ENCODE assay signal across 7 mouse cellular contexts in the genomic region with DNA sequence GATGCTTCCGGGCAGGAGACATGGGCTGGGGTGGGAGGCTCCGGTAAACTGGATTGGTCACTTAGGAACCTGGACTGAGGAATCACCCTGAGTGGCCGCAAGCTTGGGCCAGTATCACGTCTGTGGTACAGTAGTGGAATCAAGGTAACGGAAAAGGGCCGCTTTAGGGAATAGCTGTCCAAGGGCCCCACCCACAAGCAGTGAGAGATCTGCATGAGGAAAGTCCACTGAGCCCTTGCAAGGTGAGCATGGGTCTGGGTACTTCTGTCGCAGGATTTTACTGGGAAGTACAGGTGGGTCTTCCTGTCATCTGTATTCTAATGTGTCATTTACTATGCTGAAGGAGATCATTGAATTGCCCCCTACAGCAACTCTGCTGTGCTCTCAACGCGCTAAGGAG. TPM values are rescaled to one million over a fixed set of nuclear protein-coding genes. Genes with fewer than 3 reads are reported as not detected.
DNase-seq lines count a peak whose midpoint lies in the region; ATAC-seq lines count a peak whose summit lies in the region.

No protein-coding gene starts in this region.

- no peaks in the 10 kb centered on the region for H3K9me3 ChIP-seq in liver, embryonic 11.5 days (ENCODE audit: control insufficient read depth, low read length)
- H3K9me3 ChIP-seq in forebrain, embryonic 13.5 days (replicated peaks), result no peaks in the 10 kb centered on the region
- H3K9me3 ChIP-seq in limb, embryonic 13.5 days, result no peaks in the 10 kb centered on the region
- H3K9me3 ChIP-seq in stomach, embryonic 14.5 days (ENCODE audit: control insufficient read depth, low read depth, low read length), result no peaks in the 10 kb centered on the region

- ATAC-seq in liver, embryonic 11.5 days (replicated peaks; ENCODE audit: low FRiP score), result no peak
- 0 out of 2 replicates have a peak, but pooled peaks have one; percentile 13 for ATAC-seq in forebrain, embryonic 13.5 days
- ATAC-seq in limb, embryonic 13.5 days (ENCODE audit: low FRiP score, low read depth), result no peak
- no peak for ATAC-seq in stomach, embryonic 14.5 days (ENCODE audit: insufficient number of reproducible peaks, insufficient read depth, low FRiP score, low read depth)
- no peak for ATAC-seq in megakaryocyte progenitor cell, adult 5-6 weeks (replicated peaks; ENCODE audit: poor library complexity)

- H3K27me3 ChIP-seq in liver, embryonic 11.5 days (replicated peaks; ENCODE audit: control insufficient read depth, insufficient read depth, low read length), result peaks cover 23% of the 10 kb centered on the region
- peaks cover 10% of the 10 kb centered on the region; the same call in 1 of the 2 replicates for H3K27me3 ChIP-seq in forebrain, embryonic 13.5 days
- no peaks in the 10 kb centered on the region for H3K27me3 ChIP-seq in limb, embryonic 13.5 days
- no peaks in the 10 kb centered on the region for H3K27me3 ChIP-seq in stomach, embryonic 14.5 days (ENCODE audit: control insufficient read depth, insufficient read depth, low read length)

- no peak for DNase-seq in liver, embryonic 11.5 days (ENCODE audit: low spot score)
- no peak for DNase-seq in liver
- no peak for DNase-seq in adipocyte (ENCODE audit: low spot score)

- H3K9ac ChIP-seq in liver, embryonic 11.5 days (ENCODE audit: low read depth, low read length), result no peak overlapping the region
- no peak overlapping the region; the same call in 1 of the 2 replicates for H3K9ac ChIP-seq in forebrain, embryonic 13.5 days
- H3K9ac ChIP-seq in limb, embryonic 13.5 days, result peak overlapping the region; percentile 84
- H3K9ac ChIP-seq in stomach, embryonic 14.5 days (replicated peaks; ENCODE audit: low read depth, low read length), result peak overlapping the region; percentile 55; the same call in 1 of the 2 replicates

- peak overlapping the region; percentile 99 for H3K4me2 ChIP-seq in liver, embryonic 11.5 days
- peak overlapping the region; percentile 99 for H3K4me2 ChIP-seq in forebrain, embryonic 13.5 days
- H3K4me2 ChIP-seq in limb, embryonic 13.5 days (replicated peaks), result peak overlapping the region; percentile 94
- H3K4me2 ChIP-seq in stomach, embryonic 14.5 days (replicated peaks; ENCODE audit: low read depth, low read length), result peak overlapping the region; percentile 99

- no peaks in the 10 kb centered on the region for H3K36me3 ChIP-seq in liver, embryonic 11.5 days (ENCODE audit: control insufficient read depth, insufficient read depth, low read length)
- no peaks in the 10 kb centered on the region for H3K36me3 ChIP-seq in forebrain, embryonic 13.5 days (ENCODE audit: poor library complexity, severe bottlenecking)
- no peaks in the 10 kb centered on the region for H3K36me3 ChIP-seq in limb, embryonic 13.5 days
- no peaks in the 10 kb centered on the region for H3K36me3 ChIP-seq in stomach, embryonic 14.5 days (ENCODE audit: control insufficient read depth, insufficient read depth, low read length)

- no peak overlapping the region for H3K27ac ChIP-seq in liver, embryonic 11.5 days (ENCODE audit: low read depth, low read length)
- H3K27ac ChIP-seq in forebrain, embryonic 13.5 days, result no peak overlapping the region
- no peak overlapping the region for H3K27ac ChIP-seq in limb, embryonic 13.5 days
- no peak overlapping the region for H3K27ac ChIP-seq in stomach, embryonic 14.5 days (ENCODE audit: low read length)

- peak overlapping the region; percentile 68 for H3K4me3 ChIP-seq in liver, embryonic 11.5 days (ENCODE audit: low read depth, low read length)
- H3K4me3 ChIP-seq in forebrain, embryonic 13.5 days, result peak overlapping the region; percentile 62; the same call in 1 of the 2 replicates
- H3K4me3 ChIP-seq in limb, embryonic 13.5 days, result peak overlapping the region; percentile 75
- peak overlapping the region; percentile 69 for H3K4me3 ChIP-seq in stomach, embryonic 14.5 days (ENCODE audit: low read depth, low read length)

- H3K4me1 ChIP-seq in liver, embryonic 11.5 days (replicated peaks; ENCODE audit: control insufficient read depth, insufficient read depth, low read length), result peaks cover 15% of the 10 kb centered on the region
- peaks cover 14% of the 10 kb centered on the region for H3K4me1 ChIP-seq in forebrain, embryonic 13.5 days
- peaks cover 34% of the 10 kb centered on the region for H3K4me1 ChIP-seq in limb, embryonic 13.5 days
- H3K4me1 ChIP-seq in stomach, embryonic 14.5 days (ENCODE audit: control insufficient read depth, insufficient read depth, low read length), result peaks cover 7% of the 10 kb centered on the region; the same call in 1 of the 2 replicates

- WGBS in liver, embryonic 11.5 days, result 70% methylated on average over 9 of the region's 9 CpGs
- WGBS in forebrain, embryonic 13.5 days, result 80% methylated on average over 9 of the region's 9 CpGs
- WGBS in limb, embryonic 13.5 days, result 59% methylated on average over 9 of the region's 9 CpGs
- WGBS in stomach, embryonic 14.5 days, result 76% methylated on average over 9 of the region's 9 CpGs

RNA-seq across cellular contexts. Expression of a gene that starts 1.8 kb away (rescaled TPM):
- polyA plus RNA-seq in liver, embryonic 11.5 days (2014; fragmentation: Nextera tagmentation; extraction: Ambion mirVana), result 24.3 and 25.7 TPM in 2 replicates
- polyA plus RNA-seq in forebrain, embryonic 13.5 days (2015; fragmentation: Nextera tagmentation; extraction: Ambion mirVana), result 5.5 and 5.6 TPM in 2 replicates
- polyA plus RNA-seq in limb, embryonic 13.5 days (2015; fragmentation: Nextera tagmentation; extraction: Ambion mirVana), result 81.3 and 84.9 TPM in 2 replicates
- 46.9 and 56.4 TPM in 2 replicates for polyA plus RNA-seq in stomach, embryonic 14.5 days (2014; fragmentation: Nextera tagmentation; extraction: Ambion mirVana)
- total RNA-seq in megakaryocyte progenitor cell, adult 5-6 weeks (2015), result 0.05 and 0.15 TPM in 2 replicates
- 0.21 and 0.44 TPM in 2 replicates for total RNA-seq in megakaryocyte progenitor cell, adult 5-6 weeks (2017)

RNA-seq across cellular contexts. Expression of a gene that starts 32.9 kb away (rescaled TPM):
- 13.1 and 13.2 TPM in 2 replicates for polyA plus RNA-seq in liver, embryonic 11.5 days (2014; fragmentation: Nextera tagmentation; extraction: Ambion mirVana)
- polyA plus RNA-seq in forebrain, embryonic 13.5 days (2015; fragmentation: Nextera tagmentation; extraction: Ambion mirVana), result 36.2 and 38.3 TPM in 2 replicates
- 162 and 169 TPM in 2 replicates for polyA plus RNA-seq in limb, embryonic 13.5 days (2015; fragmentation: Nextera tagmentation; extraction: Ambion mirVana)
- polyA plus RNA-seq in stomach, embryonic 14.5 days (2014; fragmentation: Nextera tagmentation; extraction: Ambion mirVana), result 71.1 and 76.7 TPM in 2 replicates
- not detected in 2 replicates for total RNA-seq in megakaryocyte progenitor cell, adult 5-6 weeks (2015)
- 0.17 TPM in 1 of 2 replicates, not detected in the other for total RNA-seq in megakaryocyte progenitor cell, adult 5-6 weeks (2017)

Comparison
In these comparisons a context has a peak if more than half of its experiments do, and no peak if none do; other contexts are left out.
1. H3K9ac ChIP-seq: peak in limb, embryonic 13.5 days (single experiment) and stomach, embryonic 14.5 days (single experiment); none in liver, embryonic 11.5 days (single experiment) and forebrain, embryonic 13.5 days (single experiment).
2. Peak in every context shown above with its lines, with median percentiles within 50 percentile points of each other: H3K4me2 ChIP-seq and H3K4me3 ChIP-seq.